Mouse (Mus musculus): Measurements from ENCODE around the gene Marco. TPM values are rescaled to one million over a fixed set of nuclear protein-coding genes. Genes with fewer than 3 reads are reported as not detected.

The Marco gene
- polyA plus RNA-seq, 1 experiment = not detected

GRCm38 (mm10) chr1:120529881-120530280 lies 25.1 kb upstream of the Marco start:
- Histone ChIP-seq H3ac (ENCODE audit: control insufficient read depth, insufficient read length, low read depth) (no peak overlapping the region), H3K36me3 (ENCODE audit: control insufficient read depth, insufficient read depth) (no peaks in the 10 kb centered on the region), H3K4me3 (ENCODE audit: insufficient read depth, poor library complexity, severe bottlenecking) (no peak overlapping the region), H3K27me3 (ENCODE audit: control insufficient read depth, insufficient read depth, insufficient read length) (peaks cover 17% of the 10 kb centered on the region), H3K79me2 (ENCODE audit: control insufficient read depth, insufficient read depth) (no peaks in the 10 kb centered on the region), H3K79me3 (ENCODE audit: low read depth) (no peaks in the 10 kb centered on the region)
- TF ChIP-seq MYOD1 (IDR thresholded peaks at IDR 0.05; ENCODE audit: control insufficient read depth, insufficient read length, low read depth) = no peak
- TF ChIP-seq FOSL1 (IDR thresholded peaks at IDR 0.05; ENCODE audit: insufficient read depth, low read length, poor library complexity, severe bottlenecking) = no peak
- no peak for TF ChIP-seq CTCF (IDR thresholded peaks at IDR 0.05; ENCODE audit: control insufficient read depth, insufficient read depth, insufficient read length)
- no peak for TF ChIP-seq CEBPB (IDR thresholded peaks at IDR 0.05; ENCODE audit: low read depth)
- TF ChIP-seq MYOG (IDR thresholded peaks at IDR 0.05; ENCODE audit: control insufficient read depth, extremely low read depth, insufficient read length) = no peak
- no peak for TF ChIP-seq USF1 (IDR thresholded peaks at IDR 0.05; ENCODE audit: low read depth)
- no peak for TF ChIP-seq MAX (IDR thresholded peaks at IDR 0.05)

- no peak for TF ChIP-seq CEBPB (IDR thresholded peaks at IDR 0.05; ENCODE audit: low read depth)
- TF ChIP-seq USF1 (IDR thresholded peaks at IDR 0.05; ENCODE audit: low read depth) = no peak
- TF ChIP-seq CTCF (IDR thresholded peaks at IDR 0.05; ENCODE audit: control insufficient read depth, insufficient read depth, insufficient read length) = no peak
- no peak for TF ChIP-seq FOSL1 (IDR thresholded peaks at IDR 0.05; ENCODE audit: insufficient read depth, low read length, poor library complexity, severe bottlenecking)
- no peak for TF ChIP-seq MYOG (IDR thresholded peaks at IDR 0.05; ENCODE audit: control insufficient read depth, extremely low read depth, insufficient read length)
- no peak for TF ChIP-seq MAX (IDR thresholded peaks at IDR 0.05)
- no peak for TF ChIP-seq MYOD1 (IDR thresholded peaks at IDR 0.05; ENCODE audit: control insufficient read depth, insufficient read length, low read depth)
- Histone ChIP-seq H3K79me2 (ENCODE audit: control insufficient read depth, insufficient read depth) (no peaks in the 10 kb centered on the region), H3K27me3 (ENCODE audit: control insufficient read depth, insufficient read depth, insufficient read length) (no peaks in the 10 kb centered on the region), H3K79me3 (ENCODE audit: low read depth) (no peaks in the 10 kb centered on the region), H3K4me3 (ENCODE audit: insufficient read depth, poor library complexity, severe bottlenecking) (no peak overlapping the region), H3K36me3 (ENCODE audit: control insufficient read depth, insufficient read depth) (no peaks in the 10 kb centered on the region), H3ac (ENCODE audit: control insufficient read depth, insufficient read length, low read depth) (no peak overlapping the region)
Measured at GRCm38 (mm10) chr1:120517618-120518017, 12.8 kb upstream of the Marco start.

GRCm38 (mm10) chr1:120510311-120510710 lies 5.5 kb upstream of the Marco start:
- H3K79me3 ChIP-seq (ENCODE audit: low read depth) = no peaks in the 10 kb centered on the region
- H3ac ChIP-seq (ENCODE audit: control insufficient read depth, insufficient read length, low read depth) = no peak overlapping the region
- no peaks in the 10 kb centered on the region for H3K27me3 ChIP-seq (ENCODE audit: control insufficient read depth, insufficient read depth, insufficient read length)
- H3K79me2 ChIP-seq (ENCODE audit: control insufficient read depth, insufficient read depth) = no peaks in the 10 kb centered on the region
- H3K36me3 ChIP-seq (ENCODE audit: control insufficient read depth, insufficient read depth) = no peaks in the 10 kb centered on the region
- no peak overlapping the region for H3K4me3 ChIP-seq (ENCODE audit: insufficient read depth, poor library complexity, severe bottlenecking)
- no peak for TF ChIP-seq FOSL1 (IDR thresholded peaks at IDR 0.05; ENCODE audit: insufficient read depth, low read length, poor library complexity, severe bottlenecking)
- TF ChIP-seq MYOD1 (IDR thresholded peaks at IDR 0.05; ENCODE audit: control insufficient read depth, insufficient read length, low read depth) = no peak
- no peak for TF ChIP-seq MYOG (IDR thresholded peaks at IDR 0.05; ENCODE audit: control insufficient read depth, extremely low read depth, insufficient read length)
- TF ChIP-seq MAX (IDR thresholded peaks at IDR 0.05) = no peak
- TF ChIP-seq USF1 (IDR thresholded peaks at IDR 0.05; ENCODE audit: low read depth) = no peak
- TF ChIP-seq CTCF (IDR thresholded peaks at IDR 0.05; ENCODE audit: control insufficient read depth, insufficient read depth, insufficient read length) = no peak
- no peak for TF ChIP-seq CEBPB (IDR thresholded peaks at IDR 0.05; ENCODE audit: low read depth)

- Histone ChIP-seq H3K79me2 (ENCODE audit: control insufficient read depth, insufficient read depth) (no peaks in the 10 kb centered on the region), H3K79me3 (ENCODE audit: low read depth) (no peaks in the 10 kb centered on the region), H3K27me3 (ENCODE audit: control insufficient read depth, insufficient read depth, insufficient read length) (no peaks in the 10 kb centered on the region), H3ac (ENCODE audit: control insufficient read depth, insufficient read length, low read depth) (no peak overlapping the region), H3K4me3 (ENCODE audit: insufficient read depth, poor library complexity, severe bottlenecking) (no peak overlapping the region), H3K36me3 (ENCODE audit: control insufficient read depth, insufficient read depth) (no peaks in the 10 kb centered on the region)
- TF ChIP-seq CEBPB (IDR thresholded peaks at IDR 0.05; ENCODE audit: low read depth) (no peak), MYOD1 (IDR thresholded peaks at IDR 0.05; ENCODE audit: control insufficient read depth, insufficient read length, low read depth) (no peak), USF1 (IDR thresholded peaks at IDR 0.05; ENCODE audit: low read depth) (no peak), FOSL1 (IDR thresholded peaks at IDR 0.05; ENCODE audit: insufficient read depth, low read length, poor library complexity, severe bottlenecking) (no peak), MAX (IDR thresholded peaks at IDR 0.05) (no peak), CTCF (IDR thresholded peaks at IDR 0.05; ENCODE audit: control insufficient read depth, insufficient read depth, insufficient read length) (no peak), MYOG (IDR thresholded peaks at IDR 0.05; ENCODE audit: control insufficient read depth, extremely low read depth, insufficient read length) (no peak)
Measured at GRCm38 (mm10) chr1:120508976-120509375, 4.2 kb upstream of the Marco start.

GRCm38 (mm10) chr1:120504046-120504710 lies 646 bp downstream of the Marco start:
- H3K79me3 ChIP-seq (ENCODE audit: low read depth) = no peaks in the 10 kb centered on the region
- H3K4me3 ChIP-seq (ENCODE audit: insufficient read depth, poor library complexity, severe bottlenecking) = no peak overlapping the region
- no peaks in the 10 kb centered on the region for H3K79me2 ChIP-seq (ENCODE audit: control insufficient read depth, insufficient read depth)
- no peaks in the 10 kb centered on the region for H3K36me3 ChIP-seq (ENCODE audit: control insufficient read depth, insufficient read depth)
- TF ChIP-seq FOSL1 (IDR thresholded peaks at IDR 0.05; ENCODE audit: insufficient read depth, low read length, poor library complexity, severe bottlenecking) (no peak), CTCF (IDR thresholded peaks at IDR 0.05; ENCODE audit: control insufficient read depth, insufficient read depth, insufficient read length) (no peak)
- H3K27me3 ChIP-seq (ENCODE audit: control insufficient read depth, insufficient read depth, insufficient read length) = peaks cover 21% of the 10 kb centered on the region
- H3ac ChIP-seq (ENCODE audit: control insufficient read depth, insufficient read length, low read depth) = no peak overlapping the region

- Histone ChIP-seq H3K79me3 (ENCODE audit: low read depth) (no peaks in the 10 kb centered on the region), H3K27me3 (ENCODE audit: control insufficient read depth, insufficient read depth, insufficient read length) (peaks cover 21% of the 10 kb centered on the region), H3ac (ENCODE audit: control insufficient read depth, insufficient read length, low read depth) (no peak overlapping the region), H3K79me2 (ENCODE audit: control insufficient read depth, insufficient read depth) (no peaks in the 10 kb centered on the region), H3K4me3 (ENCODE audit: insufficient read depth, poor library complexity, severe bottlenecking) (no peak overlapping the region), H3K36me3 (ENCODE audit: control insufficient read depth, insufficient read depth) (no peaks in the 10 kb centered on the region)
- TF ChIP-seq FOSL1 (IDR thresholded peaks at IDR 0.05; ENCODE audit: insufficient read depth, low read length, poor library complexity, severe bottlenecking) (no peak), MYOG (IDR thresholded peaks at IDR 0.05; ENCODE audit: control insufficient read depth, extremely low read depth, insufficient read length) (no peak), MYOD1 (IDR thresholded peaks at IDR 0.05; ENCODE audit: control insufficient read depth, insufficient read length, low read depth) (no peak), CTCF (IDR thresholded peaks at IDR 0.05; ENCODE audit: control insufficient read depth, insufficient read depth, insufficient read length) (no peak), MAX (IDR thresholded peaks at IDR 0.05) (no peak), USF1 (IDR thresholded peaks at IDR 0.05; ENCODE audit: low read depth) (no peak), CEBPB (IDR thresholded peaks at IDR 0.05; ENCODE audit: low read depth) (no peak)
Measured at GRCm38 (mm10) chr1:120501496-120501895, 3.3 kb downstream of the Marco start.
